Mouse (Mus musculus) ES-E14 (cell line): ENCODE measurements around the gene Ankrd33.

Experiments used
- CHD2 ChIP-seq: IDR thresholded peaks from 2 replicates; pipeline ENCODE4 v1.6.1; 2014; ENCODE audit warnings: mild to moderate bottlenecking, low read depth, low read length, inconsistent platforms
- MAFK ChIP-seq: IDR thresholded peaks from 2 replicates; pipeline ENCODE4 v1.6.1; 2014; ENCODE audit warnings: mild to moderate bottlenecking, low read depth, low read length, inconsistent platforms; ENCODE audit not compliant: insufficient read depth
- ZC3H11A ChIP-seq: IDR thresholded peaks from 2 replicates; pipeline ENCODE4 v1.6.1; 2012; ENCODE audit warnings: low read depth, mild to moderate bottlenecking, inconsistent platforms, low read length, borderline replicate concordance
- ZNF384 ChIP-seq: IDR thresholded peaks from 2 replicates; pipeline ENCODE4 v1.6.1; 2012; ENCODE audit warnings: low read depth, low read length, inconsistent platforms

GRCm38 (mm10) chr15:101132761-101133160 lies 17.2 kb downstream of the Ankrd33 start:
- TF ChIP-seq ZNF384 (no peak), MAFK (no peak), ZC3H11A (no peak), CHD2 (no peak)
